Mouse (Mus musculus) kidney, adult 2 months (tissue): ENCODE data around the gene Rpl38.

ENCODE experiments used
- CTCF ChIP-seq: fragments of 200-500 bp; conservative IDR thresholded peaks from 2 replicates; pipeline ENCODE4 v1.5.1; 2011; ENCODE audit warnings: low read depth, mild to moderate bottlenecking, control low read depth, low read length, moderate library complexity, mixed read lengths; ENCODE audit not compliant: insufficient read depth, insufficient read length
- POLR2A ChIP-seq: fragments of 200-500 bp; IDR thresholded peaks from one replicate; pipeline ENCODE4 v1.6.1; 2011; ENCODE audit warnings: low read depth, low read length, control low read depth

DNA sequence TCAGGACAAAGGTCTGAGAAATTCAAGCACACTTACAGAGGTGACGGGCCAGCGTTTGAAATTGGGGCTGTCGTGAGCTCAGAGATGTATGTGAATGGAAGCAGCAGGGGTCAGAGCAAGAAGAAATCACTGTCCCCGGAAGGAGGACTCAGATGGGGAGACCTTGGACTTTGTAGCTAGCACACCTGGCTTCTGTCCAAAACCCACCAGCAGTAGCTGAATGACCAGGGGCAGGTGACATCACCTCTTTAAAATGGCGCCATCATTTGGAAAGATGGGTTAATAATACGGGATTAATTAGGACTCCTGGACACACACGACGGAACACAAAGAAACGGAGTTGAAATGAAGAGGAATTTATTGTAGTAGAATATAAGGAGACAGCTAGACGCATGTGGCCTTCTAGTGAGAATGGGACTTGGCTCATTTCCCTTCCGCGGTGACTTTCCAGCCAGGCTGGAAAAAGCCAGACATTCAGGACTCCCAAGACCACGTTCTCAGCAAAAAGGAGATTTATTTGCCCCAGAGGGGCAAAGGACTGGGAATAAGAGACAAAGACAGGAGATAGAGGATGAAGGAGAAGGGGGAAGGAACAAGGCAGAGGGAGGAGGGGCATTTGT is 42.1 kb upstream of the Rpl38 start:
- no peak for TF ChIP-seq CTCF
- TF ChIP-seq POLR2A, result no peak
